Mouse (Mus musculus) testis, adult 2 months (tissue): ENCODE results near the gene Rbbp6.

Source experiments
- CTCF ChIP-seq: fragments of 200-500 bp; IDR thresholded peaks from 2 replicates; pipeline ENCODE4 v1.5.1; 2012; ENCODE audit warnings: low read depth, mild to moderate bottlenecking, inconsistent platforms, low read length, moderate library complexity; ENCODE audit not compliant: control insufficient read depth, insufficient read depth, insufficient replicate concordance
- POLR2A ChIP-seq: fragments of 200-500 bp; IDR thresholded peaks from 2 replicates; pipeline ENCODE4 v1.6.1; 2012; ENCODE audit warnings: low read depth, mild to moderate bottlenecking, inconsistent platforms, low read length, moderate library complexity; ENCODE audit not compliant: control insufficient read depth

DNA sequence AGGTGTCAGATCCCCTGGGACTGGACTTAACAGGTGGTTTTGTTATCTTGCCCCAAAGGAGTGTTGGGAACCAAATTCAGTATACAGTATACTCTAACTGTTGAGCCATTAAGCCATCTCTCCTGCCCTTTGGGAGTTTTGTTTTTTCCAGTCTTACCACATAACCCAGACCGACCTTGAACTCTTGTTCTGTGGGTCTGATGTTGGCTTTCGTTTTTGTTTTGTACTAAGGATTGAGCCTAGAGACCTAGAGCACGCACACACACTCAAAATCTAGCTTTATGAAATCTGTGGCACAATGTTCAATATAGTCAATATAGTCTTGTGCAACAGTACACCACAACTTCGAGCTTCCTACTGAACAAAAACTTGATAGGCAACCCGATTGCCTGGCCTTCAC lies 39.0 kb downstream of the Rbbp6 start:
- TF ChIP-seq POLR2A, result no peak
- no peak for TF ChIP-seq CTCF
